Mouse (Mus musculus): ENCODE results near the gene Gm49361.

DNA sequence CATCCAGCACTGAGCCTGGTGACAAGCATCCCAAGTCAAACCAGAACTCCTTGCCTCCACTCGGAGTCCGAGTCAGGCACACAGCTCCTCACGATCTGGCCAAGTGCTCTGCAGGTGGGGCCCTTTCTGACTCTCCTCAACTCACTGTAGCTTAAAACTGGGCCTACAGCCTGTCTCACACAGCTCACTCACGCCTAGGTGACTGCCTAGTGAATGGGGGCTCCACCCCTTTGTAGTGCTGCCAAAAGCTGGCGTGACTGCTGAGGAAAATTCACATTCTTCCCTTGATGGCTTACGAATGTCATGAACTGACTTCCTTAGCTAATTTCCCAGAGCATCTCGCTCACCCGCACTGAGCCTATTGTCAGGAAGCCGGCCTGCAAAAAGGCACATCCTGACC, 15.4 kb downstream of the Gm49361 start:
- TF ChIP-seq CTCF (IDR thresholded peaks at IDR 0.05; ENCODE audit: low read depth) (no peak), EP300 (IDR thresholded peaks at IDR 0.05; ENCODE audit: low read depth) (no peak)
